Mouse (Mus musculus) right cerebral cortex, postnatal 36 days (tissue): ENCODE results near the gene St6gal1.

ENCODE experiments used
- DNase-seq, 2 experiments: peaks; one replicate each; pipeline ENCODE4 v3.0.0; 2022; ENCODE audit warnings: low spot score in 2 of 2, mixed read lengths in 1 of 2

Gene St6gal1

GRCm38 (mm10) chr16:23298441-23298840 lies 73.9 kb downstream of the St6gal1 start:
- DNase-seq = no peak

- no peak for DNase-seq
Observed at GRCm38 (mm10) chr16:23298911-23299310, 74.4 kb downstream of the St6gal1 start.

GRCm38 (mm10) chr16:23299904-23300740 lies 75.6 kb downstream of the St6gal1 start:
- no peak for DNase-seq

GRCm38 (mm10) chr16:23301762-23302161 lies 77.2 kb downstream of the St6gal1 start:
- no peak for DNase-seq

GRCm38 (mm10) chr16:23305830-23306623 lies 81.5 kb downstream of the St6gal1 start:
- DNase-seq = no peak

GRCm38 (mm10) chr16:23307142-23307968 lies 82.8 kb downstream of the St6gal1 start:
- no peak for DNase-seq

- no peak for DNase-seq
Observed at GRCm38 (mm10) chr16:23308012-23308554, 83.5 kb downstream of the St6gal1 start.

GRCm38 (mm10) chr16:23309080-23309479 lies 84.5 kb downstream of the St6gal1 start:
- no peak for DNase-seq

GRCm38 (mm10) chr16:23312604-23313003 lies 88.1 kb downstream of the St6gal1 start:
- no peak for DNase-seq

- no peak for DNase-seq
Observed at GRCm38 (mm10) chr16:23314790-23315189, 90.2 kb downstream of the St6gal1 start.

- DNase-seq = no peak
Observed at GRCm38 (mm10) chr16:23317411-23318047, 93.0 kb downstream of the St6gal1 start.

- DNase-seq = no peak
Observed at GRCm38 (mm10) chr16:23320025-23320424, 95.5 kb downstream of the St6gal1 start.

GRCm38 (mm10) chr16:23320579-23320978 lies 96.0 kb downstream of the St6gal1 start:
- no peak for DNase-seq

- DNase-seq = no peak
Observed at GRCm38 (mm10) chr16:23322453-23322852, 97.9 kb downstream of the St6gal1 start.

- no peak for DNase-seq
Observed at GRCm38 (mm10) chr16:23323915-23324314, 99.4 kb downstream of the St6gal1 start.

- no peak for DNase-seq
Observed at GRCm38 (mm10) chr16:23324867-23325650, 100.5 kb downstream of the St6gal1 start.

GRCm38 (mm10) chr16:23326664-23327063 lies 102.1 kb downstream of the St6gal1 start:
- DNase-seq = no peak

- DNase-seq = no peak
Observed at GRCm38 (mm10) chr16:23327266-23327665, 102.7 kb downstream of the St6gal1 start.

GRCm38 (mm10) chr16:23328201-23328600 lies 103.7 kb downstream of the St6gal1 start:
- no peak for DNase-seq

- DNase-seq = no peak
Observed at GRCm38 (mm10) chr16:23332136-23332535, 107.6 kb downstream of the St6gal1 start.
